Mouse (Mus musculus) stomach, embryonic 16.5 days (tissue): ENCODE data around the gene Tmem121b. TPM values are rescaled to one million over a fixed set of nuclear protein-coding genes. Genes with fewer than 3 reads are reported as not detected.

ENCODE experiments used
- ATAC-seq: fragments of 200-750 bp; cut with Nextera tagmentation; 2 replicates; pipeline ENCODE4 v1.8.0; 2017; ENCODE audit warnings: moderate number of reproducible peaks, moderate TSS enrichment; ENCODE audit not compliant: insufficient read depth, low FRiP score
- H3K27ac ChIP-seq: fragments of 300-500 bp; sonication (generic); 2 replicates; pipeline ENCODE4 v1.5.1; 2014; ENCODE audit warnings: low read length
- H3K27me3 ChIP-seq: fragments of 300-500 bp; sonication (generic); 2 replicates; pipeline ENCODE4 v1.6.1; 2014; ENCODE audit warnings: low read length, control low read depth, mixed read lengths; ENCODE audit not compliant: control insufficient read depth, insufficient read depth
- H3K36me3 ChIP-seq: fragments of 300-500 bp; sonication (generic); 2 replicates; pipeline ENCODE4 v1.6.1; 2014; ENCODE audit warnings: low read length; ENCODE audit not compliant: control insufficient read depth, insufficient read depth
- H3K4me1 ChIP-seq: fragments of 300-500 bp; sonication (generic); 2 replicates; pipeline ENCODE4 v1.6.1; 2014; ENCODE audit warnings: low read length, control low read depth, mixed read lengths; ENCODE audit not compliant: control insufficient read depth, insufficient read depth
- H3K4me2 ChIP-seq: fragments of 300-500 bp; sonication (generic); 2 replicates; pipeline ENCODE4 v1.6.1; 2014; ENCODE audit warnings: low read depth, low read length, mixed read lengths
- H3K4me3 ChIP-seq: fragments of 300-500 bp; sonication (generic); replicated peaks from 2 replicates; pipeline ENCODE4 v1.5.1; 2014; ENCODE audit warnings: mild to moderate bottlenecking, low read length
- H3K9ac ChIP-seq: fragments of 300-500 bp; sonication (generic); 2 replicates; pipeline ENCODE4 v1.6.1; 2014; ENCODE audit warnings: low read length
- H3K9me3 ChIP-seq: fragments of 300-500 bp; sonication (generic); replicated peaks from 2 replicates; pipeline ENCODE4 v1.6.1; 2016; ENCODE audit warnings: low read length, control low read depth; ENCODE audit not compliant: control insufficient read depth
- WGBS: fragments of 180-500 bp; shearing (Covaris S2); extraction: QIAGEN DNeasy Blood & Tissue Kit; methylation state at CpG from one replicate; pipeline ENCODE4 v1.1.7; 2014; 5-methylcytosine and 5-hydroxymethylcytosine counted together
- polyA plus RNA-seq: library from polyadenylated mRNA; unstranded; fragments of >200 nt; fragmentation: Nextera tagmentation; extraction: Ambion mirVana; gene quantifications from 2 replicates; pipeline ENCODE4 v1.2.1, GENCODE M21; 2015

The Tmem121b gene
- polyA plus RNA-seq, 1 experiment from 2014 or later, result 0.04 TPM

DNA sequence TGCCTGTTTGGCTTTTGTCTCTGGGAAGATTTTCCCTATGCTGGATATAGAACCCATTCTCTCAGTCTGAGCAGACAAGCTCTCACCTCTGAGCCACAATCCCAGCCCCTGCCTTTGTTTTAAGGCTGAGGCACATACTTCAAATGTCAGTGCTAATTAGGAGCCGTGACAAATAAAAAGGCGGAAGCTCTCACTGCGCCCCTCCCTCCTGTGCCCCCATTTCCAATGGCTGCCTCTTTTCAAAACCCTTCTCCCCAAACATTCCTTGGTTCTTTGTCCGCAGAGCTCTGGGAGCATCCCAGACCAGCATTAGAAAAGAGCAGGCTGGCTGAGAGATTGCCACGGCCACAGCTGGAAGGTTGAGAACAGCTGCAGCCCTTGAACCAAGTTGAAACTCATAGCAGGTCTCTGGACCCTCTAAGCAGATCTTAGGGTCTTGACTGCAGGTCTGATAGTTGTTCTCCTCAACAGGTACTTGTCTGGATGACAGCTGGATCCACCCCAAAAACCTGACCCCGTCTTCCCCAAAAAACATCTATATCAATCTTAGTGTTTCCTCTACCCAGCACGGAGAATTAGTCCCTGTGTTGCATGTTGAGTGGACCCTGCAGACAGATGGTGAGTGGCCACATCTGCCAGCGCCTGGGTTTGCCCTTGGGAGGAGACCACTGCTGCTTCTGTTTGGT, 21.0 kb downstream of the Tmem121b start:
- H3K27ac ChIP-seq, result no peak overlapping the region
- no peak overlapping the region for H3K4me2 ChIP-seq
- no peaks in the 10 kb centered on the region for H3K27me3 ChIP-seq
- no peaks in the 10 kb centered on the region for H3K36me3 ChIP-seq
- no peak overlapping the region for H3K9ac ChIP-seq
- no peaks in the 10 kb centered on the region for H3K9me3 ChIP-seq
- WGBS, result 34% methylated on average over 8 of the region's 8 CpGs
- no peak for ATAC-seq
- H3K4me1 ChIP-seq, result no peaks in the 10 kb centered on the region
- no peak overlapping the region for H3K4me3 ChIP-seq

DNA sequence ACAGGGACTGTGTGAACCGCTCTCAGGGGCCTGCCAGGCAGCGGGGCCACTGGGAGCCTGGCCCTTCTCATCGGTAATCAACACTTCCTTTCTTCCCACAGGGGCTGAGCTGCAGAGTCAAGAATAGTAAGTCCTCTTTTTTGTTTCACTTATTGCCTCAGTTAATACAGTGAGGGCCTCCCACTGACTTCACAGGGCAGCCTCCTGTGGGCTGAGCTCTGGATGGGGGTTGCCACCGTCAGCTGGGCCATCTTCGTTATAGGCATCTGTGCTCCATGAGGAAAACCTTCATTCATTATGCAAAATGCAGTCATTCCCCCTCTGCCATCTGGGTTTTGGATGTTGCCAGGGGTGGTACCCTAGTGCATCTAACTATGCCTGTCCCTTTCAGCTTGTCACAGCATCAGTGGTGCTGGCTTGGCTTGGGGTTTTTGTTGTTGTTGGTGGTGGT, 21.6 kb downstream of the Tmem121b start:
- Histone ChIP-seq H3K36me3 (no peaks in the 10 kb centered on the region), H3K4me2 (no peak overlapping the region), H3K9ac (no peak overlapping the region), H3K4me1 (no peaks in the 10 kb centered on the region), H3K4me3 (no peak overlapping the region), H3K9me3 (no peaks in the 10 kb centered on the region), H3K27ac (no peak overlapping the region), H3K27me3 (no peaks in the 10 kb centered on the region)
- ATAC-seq, result no peak
- 29% methylated on average over 5 of the region's 5 CpGs for WGBS

DNA sequence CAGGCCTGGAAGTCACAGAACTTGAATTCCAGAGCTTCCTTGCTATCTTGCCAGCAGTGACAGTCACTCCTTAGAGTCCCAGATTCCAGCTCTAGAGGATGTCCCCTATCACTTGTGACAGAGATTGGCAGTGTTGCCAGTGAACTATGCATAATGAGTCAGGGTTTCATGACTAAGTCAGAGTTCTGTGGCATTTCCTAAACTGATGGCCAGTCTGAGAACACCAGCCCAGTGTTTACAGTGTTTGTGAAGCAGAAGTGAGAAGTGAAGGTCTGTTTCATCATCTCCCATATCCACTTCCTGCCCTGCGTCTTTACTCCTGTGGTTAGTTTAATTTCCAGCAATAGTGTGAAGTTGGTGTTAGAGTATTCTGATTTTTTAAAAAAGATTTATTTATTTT, 22.9 kb downstream of the Tmem121b start:
- no peak overlapping the region for H3K9ac ChIP-seq
- H3K9me3 ChIP-seq, result no peaks in the 10 kb centered on the region
- H3K4me2 ChIP-seq, result no peak overlapping the region
- WGBS, result 67% methylated on average over 1 of the region's 1 CpGs
- no peak overlapping the region for H3K4me3 ChIP-seq
- no peaks in the 10 kb centered on the region for H3K4me1 ChIP-seq
- no peaks in the 10 kb centered on the region for H3K27me3 ChIP-seq
- no peak overlapping the region for H3K27ac ChIP-seq
- ATAC-seq, result no peak
- no peaks in the 10 kb centered on the region for H3K36me3 ChIP-seq

DNA sequence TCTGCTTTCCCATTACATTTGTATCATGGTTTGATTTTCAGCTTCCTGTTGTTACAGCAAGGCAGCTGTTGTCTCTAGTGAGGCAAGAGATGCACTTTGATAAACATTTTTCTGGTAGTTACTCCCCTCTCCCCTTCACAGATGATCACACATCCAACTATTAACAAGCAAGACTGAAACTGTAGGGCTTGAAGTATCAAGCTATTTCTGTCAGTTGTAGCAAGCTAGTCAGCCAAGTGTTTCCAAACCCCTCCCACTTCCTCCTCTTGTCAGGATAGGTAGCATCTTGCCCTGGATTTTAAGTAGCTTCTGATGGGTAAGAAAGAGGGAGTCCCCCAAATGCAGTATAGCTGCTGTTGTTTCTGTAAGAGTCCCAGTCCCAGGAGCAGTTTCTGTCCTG, 23.8 kb downstream of the Tmem121b start:
- no peak overlapping the region for H3K27ac ChIP-seq

DNA sequence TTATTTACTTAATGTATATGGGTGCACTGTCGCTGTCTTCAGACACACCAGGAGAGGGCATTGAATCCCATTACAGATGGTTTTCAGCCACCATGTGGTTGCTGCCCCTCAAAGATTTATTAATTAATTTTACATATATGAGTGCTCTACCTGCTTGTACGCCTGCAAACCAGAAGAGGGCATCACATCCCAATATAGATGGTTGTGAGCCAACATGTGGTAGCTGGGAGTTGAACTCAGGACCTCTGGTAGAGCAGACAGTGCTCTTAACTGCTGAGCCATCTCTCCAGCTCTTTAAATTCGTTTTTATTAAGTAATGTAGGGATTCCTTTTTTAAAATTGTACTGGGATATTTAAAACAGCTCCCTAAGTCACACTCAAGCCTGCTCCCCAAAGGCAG, 24.3 kb downstream of the Tmem121b start:
- Histone ChIP-seq H3K27me3 (0 out of 2 replicates have a peak, but pooled peaks cover 4% of the 10 kb centered on the region), H3K4me1 (no peaks in the 10 kb centered on the region), H3K9ac (no peak overlapping the region), H3K4me3 (no peak overlapping the region), H3K4me2 (no peak overlapping the region), H3K36me3 (no peaks in the 10 kb centered on the region), H3K9me3 (no peaks in the 10 kb centered on the region), H3K27ac (no peak overlapping the region)
- ATAC-seq, result no peak
- 71% methylated on average over 3 of the region's 3 CpGs for WGBS

More for the DNA sequence above, 23.8 kb downstream of the Tmem121b start:
- Histone ChIP-seq H3K4me2 (no peak overlapping the region), H3K9ac (no peak overlapping the region), H3K36me3 (no peaks in the 10 kb centered on the region), H3K4me1 (no peaks in the 10 kb centered on the region), H3K4me3 (no peak overlapping the region), H3K9me3 (no peaks in the 10 kb centered on the region), H3K27me3 (no peaks in the 10 kb centered on the region)
- no peak for ATAC-seq

DNA sequence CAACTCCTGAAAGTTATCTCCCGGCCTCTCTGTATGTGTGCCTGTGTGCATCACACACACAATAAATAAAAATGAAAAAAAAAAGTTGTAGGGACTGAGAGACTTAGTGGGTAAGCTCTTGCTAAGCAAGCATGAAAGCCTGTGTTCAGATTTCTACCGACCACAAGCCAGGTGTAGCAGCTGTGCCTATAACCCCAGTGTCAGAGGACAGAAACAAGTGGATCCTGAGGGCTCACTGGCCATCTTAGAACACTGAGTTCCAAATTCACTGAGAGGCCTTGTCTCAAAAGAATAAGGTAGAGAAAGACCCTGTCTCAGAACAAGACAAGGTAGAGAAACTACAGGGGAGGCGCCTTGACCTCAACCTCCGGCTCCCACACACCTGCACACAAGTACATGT, 25.3 kb downstream of the Tmem121b start:
- Histone ChIP-seq H3K4me3 (no peak overlapping the region), H3K9me3 (no peaks in the 10 kb centered on the region), H3K36me3 (no peaks in the 10 kb centered on the region), H3K27me3 (0 out of 2 replicates have a peak, but pooled peaks cover 4% of the 10 kb centered on the region), H3K4me2 (no peak overlapping the region), H3K27ac (no peak overlapping the region), H3K9ac (no peak overlapping the region), H3K4me1 (0 out of 2 replicates have a peak, but pooled peaks cover 7% of the 10 kb centered on the region)
- ATAC-seq, result no peak
- WGBS, result 90% methylated on average over 4 of the region's 4 CpGs

DNA sequence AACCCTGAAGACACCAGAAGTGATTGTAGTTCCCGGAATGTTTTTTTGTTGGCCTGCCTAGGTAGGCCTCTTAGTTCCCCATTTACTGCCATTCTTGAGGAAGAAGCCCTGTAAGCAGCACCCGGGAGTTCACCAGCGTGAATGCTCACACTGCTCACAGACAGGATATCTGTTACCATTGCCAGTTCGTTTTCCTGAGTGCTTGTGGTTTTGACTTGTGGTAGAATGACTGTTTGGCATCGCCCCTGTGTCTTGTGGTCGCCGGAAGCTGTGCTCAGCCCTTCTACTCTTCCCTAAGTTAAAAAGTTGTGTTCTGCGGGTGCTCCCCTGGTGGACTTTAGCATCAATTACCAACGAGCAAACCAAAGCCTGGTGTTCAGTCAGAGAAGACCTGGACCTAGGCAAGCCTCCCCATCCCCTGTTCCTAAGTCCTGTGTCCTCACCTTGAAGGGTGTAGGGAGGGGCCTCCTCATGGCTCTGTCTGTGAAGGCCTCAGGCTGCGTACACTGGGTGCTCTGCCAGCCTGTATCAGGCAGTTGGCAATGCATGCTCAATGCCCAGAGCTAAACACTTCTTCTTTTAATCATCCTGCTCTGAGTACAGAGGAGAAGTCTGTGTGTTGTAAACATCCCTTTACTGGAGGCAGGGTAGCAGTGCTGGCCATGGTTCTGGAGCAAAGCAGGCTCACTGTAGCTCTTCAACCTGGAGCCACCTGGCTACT, 26.8 kb downstream of the Tmem121b start:
- Histone ChIP-seq H3K9ac (no peak overlapping the region), H3K27ac (no peak overlapping the region), H3K4me1 (0 out of 2 replicates have a peak, but pooled peaks cover 7% of the 10 kb centered on the region), H3K36me3 (no peaks in the 10 kb centered on the region), H3K27me3 (peaks cover 10% of the 10 kb centered on the region; the same call in 1 of the 2 replicates), H3K9me3 (no peaks in the 10 kb centered on the region), H3K4me3 (no peak overlapping the region), H3K4me2 (no peak overlapping the region)
- no peak for ATAC-seq
- 76% methylated on average over 10 of the region's 10 CpGs for WGBS

DNA sequence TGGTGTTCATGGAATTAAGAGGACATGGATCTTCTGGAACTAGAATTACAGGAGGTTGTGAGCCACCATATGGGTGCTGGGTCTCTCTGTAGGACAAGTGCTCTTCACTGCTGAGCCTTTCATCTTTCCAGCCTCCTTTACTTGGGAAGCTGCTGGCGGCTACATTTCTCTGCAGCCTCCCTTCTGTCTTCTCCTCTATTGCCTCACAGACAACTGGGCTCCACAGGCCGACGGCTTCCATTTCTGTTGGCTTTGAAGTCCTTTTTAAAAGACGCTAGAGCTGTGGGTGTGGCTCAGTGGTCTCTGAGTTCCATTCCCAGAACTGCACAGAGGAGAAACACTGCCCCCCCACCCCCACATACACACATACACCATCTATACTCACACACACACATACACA, 28.2 kb downstream of the Tmem121b start:
- WGBS, result 40% methylated on average over 4 of the region's 4 CpGs
- Histone ChIP-seq H3K4me2 (no peak overlapping the region), H3K36me3 (no peaks in the 10 kb centered on the region), H3K4me3 (no peak overlapping the region), H3K4me1 (0 out of 2 replicates have a peak, but pooled peaks cover 7% of the 10 kb centered on the region), H3K9me3 (no peaks in the 10 kb centered on the region), H3K27me3 (peaks cover 15% of the 10 kb centered on the region; the same call in 1 of the 2 replicates), H3K9ac (no peak overlapping the region), H3K27ac (no peak overlapping the region)
- no peak for ATAC-seq

DNA sequence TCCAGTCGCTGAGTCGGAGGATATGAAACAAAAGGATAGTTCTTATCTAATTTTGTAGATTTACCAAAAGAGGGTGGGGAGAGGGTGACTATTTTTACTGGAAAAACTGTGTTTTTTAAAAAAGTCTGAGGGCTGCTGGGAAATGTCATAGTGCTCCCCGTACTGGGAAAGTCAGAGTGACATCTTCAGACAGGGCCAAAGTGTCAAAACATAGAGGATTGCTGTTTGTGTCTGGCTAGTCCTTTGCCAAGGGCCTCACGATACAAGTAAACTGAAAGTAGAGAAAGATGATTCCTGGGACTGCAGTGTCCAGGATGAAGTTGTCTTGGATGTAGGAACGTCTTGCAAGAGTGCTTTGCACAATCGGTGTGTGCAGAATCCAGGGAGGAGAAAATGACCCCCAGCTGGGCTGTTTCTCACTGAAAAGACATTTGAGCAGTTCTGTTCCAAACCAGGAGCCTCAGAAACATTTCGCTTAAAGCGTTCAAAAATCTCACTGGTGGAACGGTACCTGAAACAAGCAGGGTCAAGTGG, 29.1 kb downstream of the Tmem121b start:
- H3K27me3 ChIP-seq, result peaks cover 15% of the 10 kb centered on the region; the same call in 1 of the 2 replicates
- 0 out of 2 replicates have a peak, but pooled peaks cover 7% of the 10 kb centered on the region for H3K4me1 ChIP-seq
- H3K4me3 ChIP-seq, result peak overlapping the region; percentile 70; the same call in 1 of the 2 replicates
- no peaks in the 10 kb centered on the region for H3K36me3 ChIP-seq
- H3K9me3 ChIP-seq, result no peaks in the 10 kb centered on the region
- no peak overlapping the region for H3K9ac ChIP-seq
- H3K4me2 ChIP-seq, result peak overlapping the region; percentile 57; the same call in 1 of the 2 replicates
- no peak for ATAC-seq
- 40% methylated on average over 9 of the region's 9 CpGs for WGBS
- no peak overlapping the region for H3K27ac ChIP-seq
